Mouse (Mus musculus) urinary bladder, adult 2 months (tissue): ENCODE measurements around the gene Dcun1d1. TPM values are rescaled to one million over a fixed set of nuclear protein-coding genes. Genes with fewer than 3 reads are reported as not detected.

Source experiments
- DNase-seq: peaks from one replicate; pipeline ENCODE4 v3.0.0; 2022; ENCODE audit warnings: low spot score
- polyA plus RNA-seq: library from polyadenylated mRNA; depleted of rRNA; stranded (reverse); fragments of >200 nt; gene quantifications from 2 replicates; pipeline ENCODE4 v1.2.3, GENCODE M21; 2012; rRNA removed

Dcun1d1 gene
- polyA plus RNA-seq, 1 experiment, result 32.4 TPM

- DNase-seq, result no peak
Observed at GRCm38 (mm10) chr3:35931359-35931758, 5.9 kb downstream of the Dcun1d1 start.

DNA sequence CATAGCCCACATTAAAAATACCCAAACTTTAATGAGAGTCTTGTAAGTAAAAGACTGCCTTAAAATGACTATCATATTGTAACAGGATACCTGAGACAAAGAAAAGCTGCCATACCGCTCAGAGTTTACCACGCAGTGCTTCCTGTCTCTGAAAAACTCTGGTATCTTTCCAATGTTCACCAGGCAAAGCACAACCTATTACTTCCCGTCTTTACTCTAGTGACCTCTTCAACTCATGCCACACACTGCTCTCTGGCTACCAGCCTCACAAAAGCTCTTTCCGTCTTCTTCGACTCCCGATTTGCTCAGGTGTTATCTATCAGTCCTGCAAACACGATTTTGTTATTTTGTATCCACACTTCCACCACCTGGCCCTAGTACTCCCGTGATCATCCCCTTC is 7.4 kb downstream of the Dcun1d1 start:
- no peak for DNase-seq

DNA sequence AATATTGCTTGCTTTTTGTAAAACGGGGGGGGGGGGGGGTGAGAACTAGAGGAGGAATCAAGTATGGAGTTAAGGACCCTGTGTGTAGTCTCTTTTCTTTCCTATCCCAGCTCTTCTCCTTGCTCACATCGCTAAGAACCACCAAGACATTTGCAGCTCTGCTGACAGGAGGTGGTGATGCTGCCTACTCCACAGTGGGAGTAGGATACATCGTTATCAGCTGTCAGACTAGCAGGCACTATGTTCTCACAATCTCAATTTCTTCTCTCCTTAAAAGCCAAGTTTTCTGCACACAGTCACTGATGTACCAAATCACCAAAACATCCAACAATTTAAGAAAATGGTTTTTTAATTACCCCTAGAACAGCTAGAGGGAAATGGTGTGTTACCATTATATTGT is 7.8 kb downstream of the Dcun1d1 start:
- no peak for DNase-seq

GRCm38 (mm10) chr3:35925852-35926251 is 11.4 kb downstream of the Dcun1d1 start:
- no peak for DNase-seq

GRCm38 (mm10) chr3:35924007-35924406 is 13.2 kb downstream of the Dcun1d1 start:
- no peak for DNase-seq

DNA sequence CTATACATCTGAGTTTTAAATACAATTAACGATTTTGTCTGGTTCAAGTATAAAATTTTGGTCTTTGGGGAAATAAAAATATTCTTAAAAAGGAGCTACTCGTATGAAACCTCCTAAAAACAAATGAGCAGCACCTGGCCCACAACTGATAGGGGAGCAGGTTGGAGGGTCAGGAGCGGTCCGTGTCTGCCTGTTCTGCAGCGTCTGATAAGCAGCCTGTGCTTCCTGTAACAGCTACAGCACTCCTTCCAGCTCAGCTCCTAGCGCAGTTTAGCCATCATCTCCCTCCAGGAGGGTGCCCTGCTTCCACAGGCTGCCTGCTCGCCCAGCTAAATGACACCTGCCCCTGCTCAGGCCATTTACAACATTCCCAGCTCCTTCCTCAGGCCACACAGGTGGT is 13.8 kb downstream of the Dcun1d1 start:
- DNase-seq, result no peak

DNA sequence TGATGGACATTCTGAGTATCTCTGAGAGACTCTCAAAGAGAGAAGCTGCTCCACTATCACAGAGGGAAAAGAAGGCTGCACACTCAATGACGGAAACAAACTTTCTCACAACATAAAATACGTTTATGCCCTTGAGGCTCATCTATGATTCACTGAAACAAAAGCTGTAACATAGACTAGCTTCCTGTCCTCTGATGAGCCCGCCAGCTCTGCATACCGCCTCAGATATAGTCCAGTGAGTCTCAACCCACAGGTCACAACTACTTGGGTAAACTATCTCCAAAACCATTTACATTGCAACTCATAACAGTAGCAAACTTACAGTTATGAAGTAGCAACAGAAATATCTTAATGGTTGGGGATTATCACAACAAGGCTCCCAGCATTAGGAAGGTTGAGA is 14.7 kb downstream of the Dcun1d1 start:
- DNase-seq, result no peak

GRCm38 (mm10) chr3:35918229-35918628 is 19.0 kb downstream of the Dcun1d1 start:
- no peak for DNase-seq

GRCm38 (mm10) chr3:35908982-35909680 is 28.1 kb downstream of the Dcun1d1 start:
- no peak for DNase-seq

GRCm38 (mm10) chr3:35900555-35901204 is 36.6 kb downstream of the Dcun1d1 start:
- DNase-seq, result no peak

- DNase-seq, result no peak
Observed at GRCm38 (mm10) chr3:35899109-35899508, 38.1 kb downstream of the Dcun1d1 start.

DNA sequence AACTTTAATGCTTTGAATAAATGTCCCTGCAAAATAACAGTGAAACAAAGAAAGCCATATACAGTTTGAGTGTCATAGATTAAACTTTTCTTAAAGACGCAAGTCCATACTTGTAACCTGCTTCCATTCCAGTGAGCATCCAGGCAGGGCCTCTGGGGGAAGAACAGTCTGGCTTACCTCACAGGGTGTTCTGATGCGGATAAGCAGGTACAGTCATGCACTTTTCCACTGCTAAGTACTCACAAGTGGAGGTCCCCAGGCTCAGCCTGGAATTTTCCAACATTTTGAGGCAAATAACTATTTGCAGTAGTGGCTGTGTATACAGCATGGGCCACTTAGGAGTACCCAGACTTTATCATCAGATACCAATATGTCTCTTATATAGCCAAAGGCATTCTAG is 39.3 kb downstream of the Dcun1d1 start:
- DNase-seq, result no peak

DNA sequence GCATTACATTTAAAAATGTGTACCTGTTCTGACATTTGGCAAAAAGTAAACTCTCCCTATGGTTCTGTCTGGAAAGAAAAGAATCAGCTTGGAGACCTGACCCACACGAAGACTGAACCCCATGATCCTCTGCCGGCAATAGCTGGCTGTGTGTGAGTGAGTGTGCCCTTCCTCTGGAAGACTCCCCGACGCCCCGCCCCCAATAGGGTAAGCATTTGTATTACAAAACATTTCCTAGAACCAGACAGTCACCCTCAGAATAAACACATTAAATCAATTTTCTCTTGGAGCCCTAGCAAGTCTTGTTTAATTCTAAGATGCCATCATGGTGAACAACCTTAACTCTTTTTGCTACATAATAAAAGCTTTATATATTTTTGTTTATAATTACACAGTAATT is 44.1 kb downstream of the Dcun1d1 start:
- no peak for DNase-seq

- DNase-seq, result no peak
Observed at GRCm38 (mm10) chr3:35891123-35891522, 46.1 kb downstream of the Dcun1d1 start.

GRCm38 (mm10) chr3:35889531-35889930 is 47.7 kb downstream of the Dcun1d1 start:
- DNase-seq, result no peak

DNA sequence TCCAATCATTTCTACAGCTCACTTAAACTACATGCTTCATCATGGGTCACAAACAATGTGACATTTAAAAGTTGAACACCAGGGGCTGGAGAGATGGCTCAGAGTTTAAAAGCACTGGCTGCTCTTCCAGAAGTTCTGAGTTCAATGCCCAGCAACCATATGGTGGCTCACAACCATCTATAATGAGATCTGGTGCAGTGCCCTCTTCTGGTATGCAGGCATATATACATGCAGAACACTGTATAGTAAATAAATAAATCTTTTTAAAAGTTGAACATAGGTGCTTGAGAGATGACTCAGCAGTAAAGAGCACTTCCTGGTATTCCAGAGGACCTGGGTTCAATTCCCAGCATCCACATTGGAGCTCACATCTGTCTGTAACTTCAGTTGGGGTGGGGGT is 54.0 kb downstream of the Dcun1d1 start:
- no peak for DNase-seq

- DNase-seq, result no peak
Observed at GRCm38 (mm10) chr3:35849326-35849725, 87.9 kb downstream of the Dcun1d1 start.

Other genes with a start within 250 kb of the Dcun1d1 start
- gene Atp11b, start 183.3 kb downstream of the Dcun1d1 start, polyA plus RNA-seq, result 38.3 and 43.9 TPM in 2 replicates
- 22.6 and 23.4 TPM in 2 replicates for gene Mccc1, start 63.2 kb upstream of the Dcun1d1 start, polyA plus RNA-seq
- gene Ccdc144b, start 116.1 kb upstream of the Dcun1d1 start, polyA plus RNA-seq, result 0.01 TPM in 2 replicates
- 26.4 and 27.5 TPM in 2 replicates for gene Acad9, start 128.5 kb upstream of the Dcun1d1 start, polyA plus RNA-seq
- 2.6 and 3.7 TPM in 2 replicates for gene D3Ertd254e, start 213.6 kb upstream of the Dcun1d1 start, polyA plus RNA-seq